Mouse (Mus musculus): ENCODE measurements around the gene Fancf. TPM values are rescaled to one million over a fixed set of nuclear protein-coding genes. Genes with fewer than 3 reads are reported as not detected.
A peak's percentile ranks its signal among the peaks of the same experiment; 100 is the strongest.

Gene Fancf
- polyA plus RNA-seq, 1 experiment: 14.4 TPM

DNA sequence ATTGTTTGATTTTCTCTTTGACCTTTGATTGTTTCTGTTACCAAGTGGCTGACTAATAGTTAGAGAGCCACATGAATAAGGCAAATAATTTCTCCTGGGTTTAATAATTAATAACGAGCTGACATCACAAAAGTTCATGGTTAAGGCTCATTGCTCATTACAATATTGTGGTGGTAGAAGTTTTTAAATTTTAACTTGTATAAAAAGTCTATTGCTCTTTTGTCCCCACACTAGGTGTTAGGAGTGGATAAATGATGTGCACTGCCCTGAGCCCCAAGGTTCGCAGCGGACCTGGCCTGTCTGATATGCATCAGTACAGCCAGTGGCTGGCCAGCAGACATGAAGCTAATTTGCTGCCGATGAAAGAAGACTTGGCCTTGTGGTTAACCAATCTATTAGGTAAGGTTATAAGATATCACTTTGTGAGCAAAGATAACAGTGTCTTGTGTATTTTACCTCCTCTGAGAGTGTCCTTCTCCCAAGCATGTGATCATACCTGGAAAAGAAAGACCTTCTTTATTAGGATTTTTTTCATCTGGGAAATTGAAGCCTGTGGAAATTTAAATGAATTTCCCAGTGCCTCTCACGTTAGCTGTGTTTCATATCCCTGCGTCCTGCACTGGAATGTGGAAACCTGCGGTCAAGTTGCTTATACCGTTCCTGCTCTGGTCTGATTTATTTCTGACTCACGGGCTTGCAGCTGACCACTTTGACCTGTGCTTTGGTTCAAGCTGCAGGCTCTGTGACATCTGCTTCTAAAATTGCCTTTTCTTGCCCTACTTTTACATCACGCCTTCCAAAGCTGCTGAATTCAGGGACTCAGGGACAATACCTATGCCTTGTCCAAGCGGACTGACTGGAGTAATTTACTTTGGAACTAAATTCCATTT is 25.9 kb upstream of the Fancf start:
- Histone ChIP-seq H3K36me3 (ENCODE audit: control insufficient read depth, insufficient read depth, low read length) (no peaks in the 10 kb centered on the region), H3K27ac (ENCODE audit: insufficient read depth, low read depth, low read length) (0 out of 2 replicates have a peak overlapping the region, but pooled peaks have one; percentile 8), H3K4me3 (ENCODE audit: low read depth, low read length) (no peak overlapping the region), H3K27me3 (ENCODE audit: control insufficient read depth, insufficient read depth, low read length) (no peaks in the 10 kb centered on the region), H3K4me1 (ENCODE audit: control insufficient read depth, insufficient read depth, insufficient read length, low read length) (peaks cover 7% of the 10 kb centered on the region; the same call in 1 of the 2 replicates)
- TF ChIP-seq POLR2A (IDR thresholded peaks at IDR 0.05; ENCODE audit: low read depth, low read length) (no peak), CTCF (IDR thresholded peaks at IDR 0.05; ENCODE audit: extremely low read depth, insufficient read length, insufficient replicate concordance, low read depth, low read length) (no peak)
- WGBS: 53% methylated on average over 11 of the region's 11 CpGs

DNA sequence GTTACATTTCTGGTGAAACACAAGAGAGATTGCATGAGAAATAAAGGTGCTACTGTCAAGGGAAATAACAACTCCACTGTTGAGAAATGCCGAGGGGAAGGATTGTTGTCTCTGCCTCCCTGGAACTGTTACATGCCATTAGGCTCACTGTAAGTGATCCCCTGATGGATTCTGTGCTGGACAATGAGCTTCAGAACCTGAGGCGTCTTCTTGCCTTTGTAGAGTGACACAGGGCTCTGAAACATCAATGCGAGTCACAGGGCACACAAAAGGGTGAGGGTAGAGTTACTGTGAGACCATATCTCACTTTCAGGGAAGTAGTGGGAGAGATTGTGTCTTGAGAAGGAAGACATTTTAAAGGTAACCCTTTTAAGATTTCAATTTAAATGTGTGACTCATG is 23.3 kb upstream of the Fancf start:
- H3K4me1 ChIP-seq (ENCODE audit: control insufficient read depth, insufficient read depth, insufficient read length, low read length): peaks cover 7% of the 10 kb centered on the region; the same call in 1 of the 2 replicates
- TF ChIP-seq CTCF (IDR thresholded peaks at IDR 0.05; ENCODE audit: extremely low read depth, insufficient read length, insufficient replicate concordance, low read depth, low read length): no peak
- TF ChIP-seq POLR2A (IDR thresholded peaks at IDR 0.05; ENCODE audit: low read depth, low read length): no peak
- no peaks in the 10 kb centered on the region for H3K36me3 ChIP-seq (ENCODE audit: control insufficient read depth, insufficient read depth, low read length)
- H3K27me3 ChIP-seq (ENCODE audit: control insufficient read depth, insufficient read depth, low read length): no peaks in the 10 kb centered on the region
- H3K27ac ChIP-seq (ENCODE audit: insufficient read depth, low read depth, low read length): no peak overlapping the region
- WGBS: 82% methylated on average over 3 of the region's 3 CpGs
- H3K4me3 ChIP-seq (ENCODE audit: low read depth, low read length): no peak overlapping the region

DNA sequence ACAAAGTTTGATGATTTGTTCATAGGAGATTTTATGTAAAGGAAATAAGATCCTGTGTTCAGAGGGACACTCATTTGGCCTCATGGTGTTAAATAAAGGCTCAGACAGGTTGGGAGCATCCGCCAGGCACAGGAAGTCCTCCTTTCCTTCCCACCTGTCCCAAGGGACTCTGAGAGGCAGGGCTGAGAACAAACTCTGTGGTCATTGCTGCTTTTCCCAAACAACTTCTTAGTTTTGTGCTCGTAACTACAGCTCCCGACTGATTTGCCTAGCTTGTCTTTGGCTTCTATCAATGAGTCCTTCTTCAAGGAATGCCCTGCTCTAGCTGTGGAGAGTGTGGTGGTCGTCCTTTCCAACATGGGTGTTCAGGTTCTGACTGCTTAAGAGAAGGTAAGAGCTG is 18.1 kb upstream of the Fancf start:
- Histone ChIP-seq H3K4me3 (ENCODE audit: low read depth, low read length) (no peak overlapping the region), H3K36me3 (ENCODE audit: control insufficient read depth, insufficient read depth, low read length) (no peaks in the 10 kb centered on the region), H3K27ac (ENCODE audit: insufficient read depth, low read depth, low read length) (no peak overlapping the region), H3K27me3 (ENCODE audit: control insufficient read depth, insufficient read depth, low read length) (peaks cover 4% of the 10 kb centered on the region; the same call in 1 of the 2 replicates), H3K4me1 (ENCODE audit: control insufficient read depth, insufficient read depth, insufficient read length, low read length) (peaks cover 7% of the 10 kb centered on the region)
- TF ChIP-seq CTCF (IDR thresholded peaks at IDR 0.05; ENCODE audit: extremely low read depth, insufficient read length, insufficient replicate concordance, low read depth, low read length) (no peak), POLR2A (IDR thresholded peaks at IDR 0.05; ENCODE audit: low read depth, low read length) (no peak)
- WGBS: 85% methylated on average over 4 of the region's 4 CpGs

DNA sequence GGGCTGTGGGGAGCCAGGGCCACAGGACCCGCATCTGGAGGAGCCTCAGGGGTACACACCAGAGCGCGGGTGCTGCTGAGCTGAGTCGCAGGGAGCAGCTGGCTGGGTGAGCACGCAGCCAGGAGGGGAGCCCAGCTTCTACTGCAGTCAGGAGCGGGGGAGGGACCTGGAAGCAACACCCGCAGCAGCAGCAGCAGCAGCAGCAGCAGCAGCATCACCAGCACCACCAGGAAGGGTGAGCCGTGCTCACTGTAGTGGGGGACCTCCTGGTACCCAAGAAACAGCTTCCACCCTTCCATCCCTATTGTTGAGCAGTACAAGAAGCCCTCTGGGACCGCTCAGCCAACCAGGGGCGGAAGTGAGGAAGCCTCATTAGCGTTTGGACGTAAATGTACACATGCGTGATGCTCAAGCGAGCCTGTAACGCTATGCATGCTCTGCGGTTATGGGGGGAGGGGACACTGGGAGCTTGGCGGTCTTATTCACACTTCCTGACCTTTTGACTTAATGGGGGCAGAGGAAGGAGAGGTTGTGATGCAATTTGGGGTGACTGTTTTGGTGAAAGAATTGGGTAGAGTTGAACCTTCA is 17.2 kb upstream of the Fancf start:
- Histone ChIP-seq H3K27ac (ENCODE audit: insufficient read depth, low read depth, low read length) (peak overlapping the region; percentile 38; the same call in 1 of the 2 replicates), H3K4me3 (ENCODE audit: low read depth, low read length) (peak overlapping the region; percentile 53), H3K4me1 (ENCODE audit: control insufficient read depth, insufficient read depth, insufficient read length, low read length) (peaks cover 7% of the 10 kb centered on the region), H3K27me3 (ENCODE audit: control insufficient read depth, insufficient read depth, low read length) (peaks cover 4% of the 10 kb centered on the region; the same call in 1 of the 2 replicates), H3K36me3 (ENCODE audit: control insufficient read depth, insufficient read depth, low read length) (no peaks in the 10 kb centered on the region)
- 13% methylated on average over 17 of the region's 17 CpGs for WGBS
- TF ChIP-seq POLR2A (IDR thresholded peaks at IDR 0.05; ENCODE audit: low read depth, low read length): 0 out of 2 replicates have a peak, but pooled peaks have one; percentile 16
- no peak for TF ChIP-seq CTCF (IDR thresholded peaks at IDR 0.05; ENCODE audit: extremely low read depth, insufficient read length, insufficient replicate concordance, low read depth, low read length)

DNA sequence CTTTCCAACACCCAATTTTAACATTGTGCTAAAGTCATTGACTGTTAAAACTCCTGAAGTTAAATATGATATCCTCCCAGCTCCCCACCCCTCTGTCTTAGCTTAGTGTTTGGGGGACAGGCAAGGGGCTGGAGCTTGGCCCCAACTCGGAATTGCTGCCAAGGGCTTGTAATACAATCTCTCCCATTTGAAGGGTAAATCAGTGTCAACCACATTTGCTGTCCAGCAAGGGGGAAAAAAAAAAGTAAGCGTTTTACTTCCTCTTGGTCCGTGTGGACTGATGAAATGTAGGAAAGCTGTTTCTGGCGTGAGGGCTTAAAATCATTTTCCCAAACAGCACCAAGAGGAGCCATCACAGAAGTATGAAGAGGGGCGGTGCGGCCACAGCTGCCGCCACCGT is 16.7 kb upstream of the Fancf start:
- H3K27me3 ChIP-seq (ENCODE audit: control insufficient read depth, insufficient read depth, low read length): peaks cover 4% of the 10 kb centered on the region; the same call in 1 of the 2 replicates
- 16% methylated on average over 8 of the region's 8 CpGs for WGBS
- H3K36me3 ChIP-seq (ENCODE audit: control insufficient read depth, insufficient read depth, low read length): no peaks in the 10 kb centered on the region
- TF ChIP-seq POLR2A (IDR thresholded peaks at IDR 0.05; ENCODE audit: low read depth, low read length): no peak
- no peak for TF ChIP-seq CTCF (IDR thresholded peaks at IDR 0.05; ENCODE audit: extremely low read depth, insufficient read length, insufficient replicate concordance, low read depth, low read length)
- no peak overlapping the region for H3K27ac ChIP-seq (ENCODE audit: insufficient read depth, low read depth, low read length)
- peak overlapping the region; percentile 53 for H3K4me3 ChIP-seq (ENCODE audit: low read depth, low read length)
- H3K4me1 ChIP-seq (ENCODE audit: control insufficient read depth, insufficient read depth, insufficient read length, low read length): peaks cover 7% of the 10 kb centered on the region

DNA sequence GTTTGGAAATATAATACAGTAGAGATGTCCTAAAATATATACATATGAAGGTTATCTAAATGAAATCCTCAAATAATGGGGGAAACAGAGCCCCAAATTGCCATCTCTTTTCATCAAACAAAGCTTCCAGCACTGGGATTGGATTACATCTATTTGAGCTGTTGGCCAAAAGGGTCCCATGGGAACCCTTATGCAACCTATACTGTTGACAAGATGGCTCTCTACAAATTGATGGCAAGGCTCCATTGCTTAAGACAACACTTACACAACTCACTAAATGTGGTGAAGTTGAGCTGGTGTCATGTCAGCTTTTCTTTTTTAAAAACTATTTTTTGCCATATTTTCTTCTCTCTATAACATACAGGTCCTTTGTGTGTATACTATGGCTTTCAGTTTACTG is 14.2 kb upstream of the Fancf start:
- Histone ChIP-seq H3K27me3 (ENCODE audit: control insufficient read depth, insufficient read depth, low read length) (peaks cover 4% of the 10 kb centered on the region; the same call in 1 of the 2 replicates), H3K4me3 (ENCODE audit: low read depth, low read length) (no peak overlapping the region), H3K27ac (ENCODE audit: insufficient read depth, low read depth, low read length) (no peak overlapping the region), H3K36me3 (ENCODE audit: control insufficient read depth, insufficient read depth, low read length) (no peaks in the 10 kb centered on the region), H3K4me1 (ENCODE audit: control insufficient read depth, insufficient read depth, insufficient read length, low read length) (peaks cover 7% of the 10 kb centered on the region)
- TF ChIP-seq POLR2A (IDR thresholded peaks at IDR 0.05; ENCODE audit: low read depth, low read length) (no peak), CTCF (IDR thresholded peaks at IDR 0.05; ENCODE audit: extremely low read depth, insufficient read length, insufficient replicate concordance, low read depth, low read length) (no peak)

DNA sequence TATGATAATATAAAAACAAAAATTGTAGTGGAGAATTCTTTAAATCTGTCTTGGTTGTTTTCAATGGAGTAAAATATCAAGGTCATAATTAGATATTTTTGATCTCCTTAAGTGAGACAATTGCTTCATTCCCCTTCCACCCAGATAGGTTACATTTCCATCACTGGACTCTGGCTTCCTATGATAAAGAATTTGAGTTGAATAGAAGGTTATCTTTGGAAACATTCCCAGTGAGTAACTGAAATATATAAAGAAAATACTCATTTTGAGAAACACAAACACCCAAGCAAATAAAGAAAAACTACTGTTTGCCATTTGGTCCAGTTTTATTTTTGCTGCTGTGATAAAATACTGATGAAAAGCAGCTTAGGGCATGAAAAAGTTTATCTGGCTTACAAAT is 10.5 kb upstream of the Fancf start:
- Histone ChIP-seq H3K27ac (ENCODE audit: insufficient read depth, low read depth, low read length) (no peak overlapping the region), H3K4me3 (ENCODE audit: low read depth, low read length) (no peak overlapping the region), H3K4me1 (ENCODE audit: control insufficient read depth, insufficient read depth, insufficient read length, low read length) (no peaks in the 10 kb centered on the region), H3K36me3 (ENCODE audit: control insufficient read depth, insufficient read depth, low read length) (no peaks in the 10 kb centered on the region; the same call in 1 of the 2 replicates), H3K27me3 (ENCODE audit: control insufficient read depth, insufficient read depth, low read length) (no peaks in the 10 kb centered on the region)
- no peak for TF ChIP-seq CTCF (IDR thresholded peaks at IDR 0.05; ENCODE audit: extremely low read depth, insufficient read length, insufficient replicate concordance, low read depth, low read length)
- TF ChIP-seq POLR2A (IDR thresholded peaks at IDR 0.05; ENCODE audit: low read depth, low read length): no peak

All from small intestine, adult 2 months (tissue).